Mouse (Mus musculus): Measurements from ENCODE around the gene Pafah1b2.

GRCm38 (mm10) chr9:46036881-46037280 is 24.4 kb upstream of the Pafah1b2 start:
- TF ChIP-seq CTCF (conservative IDR thresholded peaks at IDR 0.05; ENCODE audit: low read length) (no peak), NANOG (IDR thresholded peaks at IDR 0.05; ENCODE audit: borderline replicate concordance, low read length) (no peak)

All from E14TG2a.4 (cell line).